Mouse (Mus musculus) limb, embryonic 10.5 days (tissue): ENCODE measurements at regions not wholly inside any gene's neighbourhood (a gene's known extent, or its start where the extent isn't known, plus 50 kb on each side); places are given as distances from the start of the nearest gene placed in this dataset.

ENCODE experiments used
- DNase-seq: peaks from one replicate; pipeline ENCODE4 v3.0.0-alpha.2; 2017; ENCODE audit warnings: low spot score
- H3K27ac ChIP-seq: fragments of 300-500 bp; sonication (generic); 2 replicates; pipeline ENCODE4 v1.5.1; 2016; ENCODE audit warnings: mild to moderate bottlenecking
- H3K27me3 ChIP-seq: fragments of 300-500 bp; sonication (generic); 2 replicates; pipeline ENCODE4 v1.6.1; 2016; ENCODE audit warnings: low read depth, mild to moderate bottlenecking; ENCODE audit not compliant: poor library complexity, severe bottlenecking
- H3K36me3 ChIP-seq: fragments of 300-500 bp; sonication (generic); 2 replicates; pipeline ENCODE4 v1.6.1; 2016; ENCODE audit warnings: mild to moderate bottlenecking, moderate library complexity
- H3K4me1 ChIP-seq: fragments of 300-500 bp; sonication (generic); 2 replicates; pipeline ENCODE4 v1.6.1; 2016
- H3K4me3 ChIP-seq: fragments of 300-500 bp; sonication (generic); 2 replicates; pipeline ENCODE4 v1.5.1; 2016; ENCODE audit warnings: mild to moderate bottlenecking, moderate library complexity
- H3K9me3 ChIP-seq: fragments of 300-500 bp; sonication (generic); replicated peaks from 2 replicates; pipeline ENCODE4 v1.6.1; 2016; ENCODE audit warnings: mild to moderate bottlenecking
- WGBS: fragments of 180-500 bp; shearing (Covaris S2); methylation state at CpG from one replicate; pipeline ENCODE4 v1.1.7; 2016; 5-methylcytosine and 5-hydroxymethylcytosine counted together

GRCm38 (mm10) chr11:55712350-55712749, 104.4 kb upstream of the Glra1 start:
- H3K9me3 ChIP-seq, result no peaks in the 10 kb centered on the region
- WGBS, result 97% methylated on average over 1 of the region's 1 CpGs
- DNase-seq, result no peak
- H3K27ac ChIP-seq, result no peak overlapping the region
- H3K4me3 ChIP-seq, result no peak overlapping the region
- H3K36me3 ChIP-seq, result no peaks in the 10 kb centered on the region
- no peaks in the 10 kb centered on the region for H3K27me3 ChIP-seq
- no peaks in the 10 kb centered on the region for H3K4me1 ChIP-seq

- WGBS, result 84% methylated on average over 5 of the region's 5 CpGs
Observed at GRCm38 (mm10) chr11:55707467-55707866, 99.5 kb upstream of the Glra1 start.

GRCm38 (mm10) chr11:55701921-55702320, 93.9 kb upstream of the Glra1 start:
- Histone ChIP-seq H3K36me3 (no peaks in the 10 kb centered on the region), H3K4me3 (no peak overlapping the region), H3K27ac (no peak overlapping the region), H3K4me1 (no peaks in the 10 kb centered on the region), H3K9me3 (no peaks in the 10 kb centered on the region), H3K27me3 (no peaks in the 10 kb centered on the region)
- DNase-seq, result no peak
- 96% methylated on average over 2 of the region's 2 CpGs for WGBS

More at GRCm38 (mm10) chr11:55707467-55707866, 99.5 kb upstream of the Glra1 start:
- H3K4me1 ChIP-seq, result no peaks in the 10 kb centered on the region
- H3K27ac ChIP-seq, result no peak overlapping the region
- no peaks in the 10 kb centered on the region for H3K27me3 ChIP-seq
- no peak overlapping the region for H3K4me3 ChIP-seq
- no peak for DNase-seq
- H3K36me3 ChIP-seq, result no peaks in the 10 kb centered on the region
- no peaks in the 10 kb centered on the region for H3K9me3 ChIP-seq

GRCm38 (mm10) chr11:55685031-55685519, 77.1 kb upstream of the Glra1 start:
- Histone ChIP-seq H3K27ac (no peak overlapping the region), H3K27me3 (no peaks in the 10 kb centered on the region), H3K4me1 (no peaks in the 10 kb centered on the region), H3K9me3 (no peaks in the 10 kb centered on the region), H3K4me3 (no peak overlapping the region), H3K36me3 (no peaks in the 10 kb centered on the region)
- no peak for DNase-seq
- 28% methylated on average over 3 of the region's 3 CpGs for WGBS

- Histone ChIP-seq H3K27me3 (no peaks in the 10 kb centered on the region), H3K9me3 (no peaks in the 10 kb centered on the region), H3K4me3 (no peak overlapping the region), H3K27ac (no peak overlapping the region), H3K36me3 (no peaks in the 10 kb centered on the region), H3K4me1 (no peaks in the 10 kb centered on the region)
- DNase-seq, result peak; percentile 55
- WGBS, result 43% methylated on average over 10 of the region's 10 CpGs
Observed at GRCm38 (mm10) chr11:55682351-55682961, 74.5 kb upstream of the Glra1 start.

GRCm38 (mm10) chr11:55681226-55681980, 73.4 kb upstream of the Glra1 start:
- 75% methylated on average over 21 of the region's 21 CpGs for WGBS
- Histone ChIP-seq H3K4me3 (no peak overlapping the region), H3K9me3 (no peaks in the 10 kb centered on the region), H3K27ac (no peak overlapping the region), H3K4me1 (no peaks in the 10 kb centered on the region), H3K27me3 (no peaks in the 10 kb centered on the region), H3K36me3 (no peaks in the 10 kb centered on the region)
- DNase-seq, result no peak

GRCm38 (mm10) chr11:55663108-55663507, 55.1 kb upstream of the Glra1 start:
- no peak for DNase-seq
- WGBS, result 92% methylated on average over 4 of the region's 4 CpGs
- Histone ChIP-seq H3K4me3 (no peak overlapping the region), H3K4me1 (no peaks in the 10 kb centered on the region), H3K27me3 (no peaks in the 10 kb centered on the region), H3K27ac (no peak overlapping the region), H3K9me3 (no peaks in the 10 kb centered on the region), H3K36me3 (no peaks in the 10 kb centered on the region)

- H3K27ac ChIP-seq, result no peak overlapping the region
- H3K9me3 ChIP-seq, result no peaks in the 10 kb centered on the region
- 80% methylated on average over 3 of the region's 3 CpGs for WGBS
- H3K27me3 ChIP-seq, result no peaks in the 10 kb centered on the region
- no peaks in the 10 kb centered on the region for H3K36me3 ChIP-seq
- DNase-seq, result no peak
- H3K4me1 ChIP-seq, result no peaks in the 10 kb centered on the region
- H3K4me3 ChIP-seq, result no peak overlapping the region
Observed at GRCm38 (mm10) chr11:55662283-55662682, 54.3 kb upstream of the Glra1 start.
